Mouse (Mus musculus) myocyte (in vitro differentiated cells): ENCODE results near the gene Nanos3. TPM values are rescaled to one million over a fixed set of nuclear protein-coding genes. Genes with fewer than 3 reads are reported as not detected.

ENCODE experiments used
- H3K27me3 ChIP-seq: one replicate; pipeline ENCODE4 v1.6.1; 2011; ENCODE audit not compliant: control insufficient read depth, insufficient read depth, insufficient read length
- H3K36me3 ChIP-seq: one replicate; pipeline ENCODE4 v1.6.1; 2011; ENCODE audit not compliant: control insufficient read depth, insufficient read depth
- H3K4me2 ChIP-seq: one replicate; pipeline ENCODE4 v1.6.1; 2011; ENCODE audit warnings: low read depth, control low read depth
- H3K4me3 ChIP-seq: one replicate; pipeline ENCODE4 v1.5.1; 2011; ENCODE audit warnings: mild to moderate bottlenecking, control low read depth, moderate library complexity
- H3K79me2 ChIP-seq: one replicate; pipeline ENCODE4 v1.6.1; 2011; ENCODE audit not compliant: control insufficient read depth, insufficient read depth
- H3ac ChIP-seq: one replicate; pipeline ENCODE4 v1.6.1; 2011; ENCODE audit not compliant: control insufficient read depth, insufficient read length
- CEBPB ChIP-seq: IDR thresholded peaks from 2 replicates; pipeline ENCODE4 v1.6.1; 2011; ENCODE audit warnings: mild to moderate bottlenecking, moderate library complexity; ENCODE audit not compliant: poor library complexity, insufficient read depth, severe bottlenecking
- E2F4 ChIP-seq: IDR thresholded peaks from one replicate; pipeline ENCODE4 v1.6.1; 2011; ENCODE audit warnings: mild to moderate bottlenecking, control low read depth, moderate library complexity; ENCODE audit not compliant: insufficient read depth
- MAX ChIP-seq: IDR thresholded peaks from one replicate; pipeline ENCODE4 v1.6.1; 2011; ENCODE audit warnings: low read depth, mild to moderate bottlenecking, control low read depth
- MYOD1 ChIP-seq, 3 experiments: IDR thresholded peaks; one replicate each; pipeline ENCODE4 v1.6.1; 2011; ENCODE audit warnings: control low read depth in 2 of 3, low read depth in 2 of 3, mild to moderate bottlenecking in 2 of 3, moderate library complexity in 1 of 3; ENCODE audit not compliant: insufficient read length in 2 of 3, control insufficient read depth in 1 of 3
- MYOG ChIP-seq, 3 experiments: IDR thresholded peaks; one replicate each; pipeline ENCODE4 v1.6.1; 2011; ENCODE audit warnings: control low read depth in 2 of 3, low read depth in 2 of 3, mild to moderate bottlenecking in 2 of 3; ENCODE audit not compliant: insufficient read length in 2 of 3, control insufficient read depth in 1 of 3, insufficient read depth in 1 of 3
- POLR2A ChIP-seq: IDR thresholded peaks from one replicate; pipeline ENCODE4 v1.6.1; 2011; ENCODE audit warnings: low read depth, mild to moderate bottlenecking, control low read depth, moderate library complexity; ENCODE audit not compliant: insufficient read length
- POLR2AphosphoS2 ChIP-seq: IDR thresholded peaks from one replicate; pipeline ENCODE4 v1.6.1; 2011; ENCODE audit warnings: low read depth, control low read depth; ENCODE audit not compliant: insufficient read length
- REST ChIP-seq: IDR thresholded peaks from one replicate; pipeline ENCODE4 v1.6.1; 2011; ENCODE audit warnings: mild to moderate bottlenecking, control low read depth, moderate library complexity; ENCODE audit not compliant: insufficient read depth, insufficient read length
- SRF ChIP-seq: IDR thresholded peaks from one replicate; pipeline ENCODE4 v1.6.1; 2011; ENCODE audit warnings: low read depth; ENCODE audit not compliant: control insufficient read depth, insufficient read length
- TCF12 ChIP-seq: IDR thresholded peaks from one replicate; pipeline ENCODE4 v1.6.1; 2011; ENCODE audit warnings: mild to moderate bottlenecking, control low read depth; ENCODE audit not compliant: poor library complexity, insufficient read depth, severe bottlenecking
- TCF3 ChIP-seq: IDR thresholded peaks from one replicate; pipeline ENCODE4 v1.6.1; 2011; ENCODE audit warnings: low read depth, control low read depth; ENCODE audit not compliant: insufficient read length
- USF1 ChIP-seq: IDR thresholded peaks from one replicate; pipeline ENCODE4 v1.6.1; 2011; ENCODE audit warnings: low read depth, mild to moderate bottlenecking, control low read depth, moderate library complexity
- polyA plus RNA-seq: library from polyadenylated mRNA; unstranded; fragments of >200 nt; fragmentation: generic; extraction: Trizol; gene quantifications from one replicate; pipeline ENCODE4 v1.2.1, GENCODE M21; 2012; ENCODE audit warnings: missing spikeins

The Nanos3 gene
- polyA plus RNA-seq, 1 experiment = 1.2 TPM

- peak; percentile 68 for TF ChIP-seq POLR2A
- peak in 1 of 3 experiments; percentile 44 for TF ChIP-seq MYOD1 (IDR thresholded peaks at IDR 0.05; ENCODE audit: control insufficient read depth in 1 of 3, insufficient read length in 2 of 3, low read depth in 2 of 3)
- TF ChIP-seq TCF3 = no peak
- peak; percentile 73 for TF ChIP-seq POLR2AphosphoS2
- no peak for TF ChIP-seq MAX
- TF ChIP-seq MYOG (IDR thresholded peaks at IDR 0.05; ENCODE audit: control insufficient read depth in 1 of 3, insufficient read depth in 1 of 3, insufficient read length in 2 of 3, low read depth in 2 of 3) = no peak
- TF ChIP-seq SRF = no peak
- TF ChIP-seq E2F4 = peak; percentile 75
These were observed 37.1 kb downstream of the Nanos3 start, which contains the start of the genes Cc2d1a and 4930432K21Rik for GRCm38 (mm10) chr8:84147769-84148530. Gene Cc2d1a (minus strand): TSS chr8:84147936. Gene 4930432K21Rik (plus strand): TSS chr8:84148025.

GRCm38 (mm10) chr8:84147324-84147766 is 37.7 kb downstream of the Nanos3 start:
- peaks cover 4% of the 10 kb centered on the region for H3K79me2 ChIP-seq
- TF ChIP-seq POLR2AphosphoS2 (no peak), USF1 (no peak), MYOD1 (IDR thresholded peaks at IDR 0.05; ENCODE audit: control insufficient read depth in 1 of 3, insufficient read length in 2 of 3, low read depth in 2 of 3) (peak in 1 of 3 experiments; percentile 5), E2F4 (no peak), TCF3 (no peak), POLR2A (no peak)
- H3K36me3 ChIP-seq = no peaks in the 10 kb centered on the region
- no peaks in the 10 kb centered on the region for H3K27me3 ChIP-seq
- H3K4me2 ChIP-seq = peak overlapping the region; percentile 79
- H3ac ChIP-seq = peak overlapping the region; percentile 7
- H3K4me3 ChIP-seq = peak overlapping the region; percentile 70

More at GRCm38 (mm10) chr8:84147769-84148530, 37.1 kb downstream of the Nanos3 start, which contains the start of the genes Cc2d1a and 4930432K21Rik:
- Histone ChIP-seq H3K27me3 (no peaks in the 10 kb centered on the region), H3K36me3 (no peaks in the 10 kb centered on the region), H3K4me2 (peak within 1 kb of the TSS; percentile 79), H3K4me3 (peak within 1 kb of the TSS; percentile 70), H3K79me2 (peaks cover 4% of the 10 kb centered on the region), H3ac (peak within 1 kb of the TSS; percentile 7)

GRCm38 (mm10) chr8:84144636-84145245 is 40.3 kb downstream of the Nanos3 start:
- H3K36me3 ChIP-seq = peaks cover 7% of the 10 kb centered on the region
- no peak overlapping the region for H3K4me3 ChIP-seq
- no peaks in the 10 kb centered on the region for H3K27me3 ChIP-seq
- TF ChIP-seq CEBPB (peak; percentile 59), POLR2AphosphoS2 (no peak), E2F4 (no peak)
- no peak overlapping the region for H3K4me2 ChIP-seq
- no peak overlapping the region for H3ac ChIP-seq
- H3K79me2 ChIP-seq = peaks cover 4% of the 10 kb centered on the region

GRCm38 (mm10) chr8:84140838-84141237 is 44.2 kb downstream of the Nanos3 start:
- H3K36me3 ChIP-seq = peaks cover 16% of the 10 kb centered on the region
- no peak overlapping the region for H3K4me3 ChIP-seq
- H3K4me2 ChIP-seq = no peak overlapping the region
- no peak overlapping the region for H3ac ChIP-seq
- H3K27me3 ChIP-seq = no peaks in the 10 kb centered on the region
- no peaks in the 10 kb centered on the region for H3K79me2 ChIP-seq
- TF ChIP-seq MYOD1 (IDR thresholded peaks at IDR 0.05; ENCODE audit: control insufficient read depth in 1 of 3, insufficient read length in 2 of 3, low read depth in 2 of 3) = peak in 2 of 3 experiments; percentile 61 to 70
- TF ChIP-seq MAX = no peak
- TF ChIP-seq MYOG (IDR thresholded peaks at IDR 0.05; ENCODE audit: control insufficient read depth in 1 of 3, insufficient read depth in 1 of 3, insufficient read length in 2 of 3, low read depth in 2 of 3) = peak in 2 of 3 experiments; percentile 40 to 65
- TF ChIP-seq E2F4 = no peak
- no peak for TF ChIP-seq POLR2AphosphoS2

GRCm38 (mm10) chr8:84137848-84138247 is 47.2 kb downstream of the Nanos3 start:
- H3K4me2 ChIP-seq = no peak overlapping the region
- H3K4me3 ChIP-seq = no peak overlapping the region
- no peaks in the 10 kb centered on the region for H3K79me2 ChIP-seq
- H3ac ChIP-seq = no peak overlapping the region
- peaks cover 23% of the 10 kb centered on the region for H3K36me3 ChIP-seq
- H3K27me3 ChIP-seq = no peaks in the 10 kb centered on the region
- TF ChIP-seq USF1 (no peak), POLR2AphosphoS2 (no peak), TCF3 (no peak), MYOG (IDR thresholded peaks at IDR 0.05; ENCODE audit: control insufficient read depth in 1 of 3, insufficient read depth in 1 of 3, insufficient read length in 2 of 3, low read depth in 2 of 3) (no peak), MAX (no peak), SRF (no peak), TCF12 (no peak), REST (no peak), POLR2A (no peak)
